Mouse (Mus musculus) forebrain, postnatal 0 days (tissue): Measurements from ENCODE around the gene Gpx4. TPM values are rescaled to one million over a fixed set of nuclear protein-coding genes. Genes with fewer than 3 reads are reported as not detected.

Source experiments
- ATAC-seq: fragments of 200-750 bp; cut with Nextera tagmentation; 2 replicates; pipeline ENCODE4 v1.8.0; 2017; ENCODE audit warnings: mild to moderate bottlenecking, moderate library complexity
- DNase-seq: peaks from one replicate; pipeline ENCODE4 v3.0.0-alpha.2; 2015
- H3K27ac ChIP-seq: fragments of 300-500 bp; sonication (generic); 2 replicates; pipeline ENCODE4 v1.5.1; 2014; ENCODE audit warnings: low read depth, mild to moderate bottlenecking, antibody characterized with exemption, low read length, moderate library complexity, mixed read lengths
- H3K27me3 ChIP-seq: fragments of 300-500 bp; sonication (generic); 2 replicates; pipeline ENCODE4 v1.6.1; 2014; ENCODE audit warnings: mild to moderate bottlenecking, low read length, mixed read lengths; ENCODE audit not compliant: insufficient read depth
- H3K36me3 ChIP-seq: fragments of 300-500 bp; sonication (generic); 2 replicates; pipeline ENCODE4 v1.6.1; 2014; ENCODE audit warnings: mild to moderate bottlenecking, moderate library complexity; ENCODE audit not compliant: insufficient read depth
- H3K4me1 ChIP-seq: fragments of 300-500 bp; sonication (generic); 2 replicates; pipeline ENCODE4 v1.6.1; 2014; ENCODE audit warnings: antibody characterized with exemption; ENCODE audit not compliant: insufficient read depth
- H3K4me2 ChIP-seq: fragments of 300-500 bp; sonication (generic); 2 replicates; pipeline ENCODE4 v1.6.1; 2014; ENCODE audit warnings: low read depth, mild to moderate bottlenecking, moderate library complexity
- H3K4me3 ChIP-seq: fragments of 300-500 bp; sonication (generic); 2 replicates; pipeline ENCODE4 v1.5.1; 2014; ENCODE audit warnings: low read depth, low read length, mixed read lengths
- H3K9ac ChIP-seq: fragments of 300-500 bp; sonication (generic); 2 replicates; pipeline ENCODE4 v1.6.1; 2014; ENCODE audit warnings: mild to moderate bottlenecking
- H3K9me3 ChIP-seq: fragments of 300-500 bp; sonication (generic); 2 replicates; pipeline ENCODE4 v1.6.1; 2016; ENCODE audit warnings: low read length
- CTCF ChIP-seq: sonication (generic); IDR thresholded peaks from 2 replicates; pipeline ENCODE4 v1.5.1; 2016; ENCODE audit warnings: antibody characterized with exemption, control low read depth, low read depth
- WGBS: fragments of 180-500 bp; shearing (Covaris S2); extraction: QIAGEN DNeasy Blood & Tissue Kit; methylation state at CpG from one replicate; pipeline ENCODE4 v1.1.7; 2014; 5-methylcytosine and 5-hydroxymethylcytosine counted together
- polyA plus RNA-seq: library from polyadenylated mRNA; unstranded; fragments of >200 nt; fragmentation: Nextera tagmentation; extraction: Ambion mirVana; gene quantifications from 2 replicates; pipeline ENCODE4 v1.2.1, GENCODE M21; 2015
- total RNA-seq: library from RNA; depleted of rRNA; stranded (reverse); fragments of >200 nt; gene quantifications from 2 replicates; pipeline ENCODE4 v1.2.3, GENCODE M21; 2014; rRNA removed

The Gpx4 gene
- total and polyA plus RNA-seq, 2 experiments from 2014 or later, result 401 to 644 TPM

DNA sequence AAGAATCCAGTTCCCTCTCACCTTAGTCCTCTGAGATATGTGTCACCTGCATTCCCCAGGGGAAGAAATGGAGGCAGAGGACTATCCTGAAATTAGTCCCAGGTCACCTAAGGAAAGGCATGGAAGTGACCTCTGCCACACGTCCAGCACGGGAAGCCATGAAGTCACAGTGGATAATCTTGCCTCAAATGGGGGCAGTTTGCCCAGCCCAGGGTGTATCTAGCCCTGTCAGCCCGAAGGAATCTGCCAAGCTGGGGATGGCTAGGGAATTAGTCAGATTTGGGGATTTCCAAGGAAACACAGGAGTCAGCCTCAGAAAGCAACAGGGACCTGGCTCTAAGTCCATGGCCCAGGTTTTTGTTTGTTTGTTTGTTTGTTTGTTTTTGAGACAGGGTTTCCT lies 57.2 kb downstream of the Gpx4 start:
- Histone ChIP-seq H3K4me2 (no peak overlapping the region), H3K9ac (no peak overlapping the region), H3K4me1 (peaks cover 8% of the 10 kb centered on the region), H3K27me3 (no peaks in the 10 kb centered on the region), H3K4me3 (no peak overlapping the region), H3K27ac (no peak overlapping the region), H3K9me3 (no peaks in the 10 kb centered on the region), H3K36me3 (no peaks in the 10 kb centered on the region)
- TF ChIP-seq CTCF, result no peak
- no peak for ATAC-seq
- DNase-seq, result no peak
- 78% methylated on average over 3 of the region's 3 CpGs for WGBS

DNA sequence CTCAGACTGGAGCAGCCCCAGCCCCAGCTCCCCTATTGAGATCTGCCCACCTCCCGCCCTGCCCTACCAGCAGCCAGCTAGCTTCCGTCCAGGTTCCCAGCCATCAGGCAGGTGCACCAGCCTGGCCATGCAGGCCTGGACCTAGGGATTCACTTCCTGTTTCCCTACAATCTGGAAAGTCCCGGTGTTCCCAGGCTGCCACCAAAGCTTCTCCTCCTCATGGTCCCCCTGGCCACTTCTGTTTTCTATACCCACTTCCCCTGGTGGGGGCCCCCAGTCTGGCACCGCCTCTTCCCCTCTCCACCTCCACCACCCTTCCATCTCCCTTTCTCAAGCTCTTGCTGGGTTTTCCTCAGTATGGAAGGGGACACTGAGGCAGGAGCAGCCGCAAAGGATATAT lies 58.5 kb downstream of the Gpx4 start, which contains the start of gene Sbno2:
Sbno2 (minus strand) TSS at position 112 of the 400 bp plus-strand sequence.
- no peak for TF ChIP-seq CTCF

GRCm38 (mm10) chr10:80105926-80106325 lies 59.0 kb downstream of the Gpx4 start:
- no peak overlapping the region for H3K4me3 ChIP-seq
- H3K36me3 ChIP-seq, result no peaks in the 10 kb centered on the region
- 71% methylated on average over 5 of the region's 5 CpGs for WGBS
- no peak overlapping the region for H3K4me2 ChIP-seq
- no peaks in the 10 kb centered on the region for H3K9me3 ChIP-seq
- DNase-seq (no peak), ATAC-seq (no peak)
- H3K9ac ChIP-seq, result no peak overlapping the region
- TF ChIP-seq CTCF, result no peak
- peaks cover 8% of the 10 kb centered on the region for H3K4me1 ChIP-seq
- H3K27me3 ChIP-seq, result no peaks in the 10 kb centered on the region
- no peak overlapping the region for H3K27ac ChIP-seq

More for the DNA sequence above, 58.5 kb downstream of the Gpx4 start, which contains the start of gene Sbno2:
- Histone ChIP-seq H3K4me1 (peaks cover 8% of the 10 kb centered on the region), H3K9ac (no peak within 1 kb of the TSS), H3K4me3 (no peak within 1 kb of the TSS), H3K4me2 (no peak within 1 kb of the TSS), H3K27me3 (no peaks in the 10 kb centered on the region), H3K27ac (no peak within 1 kb of the TSS), H3K36me3 (no peaks in the 10 kb centered on the region), H3K9me3 (no peaks in the 10 kb centered on the region)
- DNase-seq (no peak), ATAC-seq (no peak)
- WGBS, result 71% methylated on average over 5 of the region's 5 CpGs

Other genes with a start within 250 kb of the Gpx4 start
Only the 30 nearest of the 32 such genes appear.
- gene Misp, start 226.2 kb upstream of the Gpx4 start, total RNA-seq, result 0.24 and 0.77 TPM in 2 replicates
- 0.09 and 0.41 TPM in 2 replicates for gene Misp, start 226.2 kb upstream of the Gpx4 start, polyA plus RNA-seq
- gene Ptbp1, start 192.7 kb upstream of the Gpx4 start, total RNA-seq, result 92.9 and 97.3 TPM in 2 replicates
- gene Ptbp1, start 192.7 kb upstream of the Gpx4 start, polyA plus RNA-seq, result 53.7 and 55.7 TPM in 2 replicates
- gene Prtn3, start 172.7 kb upstream of the Gpx4 start, total RNA-seq, result 4.9 and 7.8 TPM in 2 replicates
- 14.9 and 15.4 TPM in 2 replicates for gene Prtn3, start 172.7 kb upstream of the Gpx4 start, polyA plus RNA-seq
- 427 and 473 TPM in 2 replicates for gene Plppr3, start 172.5 kb upstream of the Gpx4 start, total RNA-seq
- 309 and 328 TPM in 2 replicates for gene Plppr3, start 172.5 kb upstream of the Gpx4 start, polyA plus RNA-seq
- not detected in 2 replicates for gene Elane, start 160.9 kb upstream of the Gpx4 start, total RNA-seq
- gene Elane, start 160.9 kb upstream of the Gpx4 start, polyA plus RNA-seq, result 0.15 TPM in 1 of 2 replicates, not detected in the other
- not detected in 2 replicates for gene Cfd, start 156.3 kb upstream of the Gpx4 start, total RNA-seq
- not detected in 2 replicates for gene Cfd, start 156.3 kb upstream of the Gpx4 start, polyA plus RNA-seq
- 47.0 and 60.9 TPM in 2 replicates for gene Med16, start 138.2 kb upstream of the Gpx4 start, total RNA-seq
- 46.1 and 56.0 TPM in 2 replicates for gene Med16, start 138.2 kb upstream of the Gpx4 start, polyA plus RNA-seq
- gene Gm26602, start 136.3 kb upstream of the Gpx4 start, total RNA-seq, result not detected in 2 replicates
- gene Gm26602, start 136.3 kb upstream of the Gpx4 start, polyA plus RNA-seq, result 34.4 and 39.2 TPM in 2 replicates
- gene Kiss1r, start 130.2 kb upstream of the Gpx4 start, total RNA-seq, result 4.2 and 5.4 TPM in 2 replicates
- 3.4 and 3.6 TPM in 2 replicates for gene Kiss1r, start 130.2 kb upstream of the Gpx4 start, polyA plus RNA-seq
- gene R3hdm4, start 126.0 kb upstream of the Gpx4 start, total RNA-seq, result 117 and 129 TPM in 2 replicates
- gene R3hdm4, start 126.0 kb upstream of the Gpx4 start, polyA plus RNA-seq, result 282 and 333 TPM in 2 replicates
- 7.1 and 7.9 TPM in 2 replicates for gene Arid3a, start 120.1 kb upstream of the Gpx4 start, total RNA-seq
- 1.0 and 2.1 TPM in 2 replicates for gene Arid3a, start 120.1 kb upstream of the Gpx4 start, polyA plus RNA-seq
- gene Wdr18, start 87.0 kb upstream of the Gpx4 start, total RNA-seq, result 58.2 and 84.6 TPM in 2 replicates
- 91.9 and 107 TPM in 2 replicates for gene Wdr18, start 87.0 kb upstream of the Gpx4 start, polyA plus RNA-seq
- gene Grin3b, start 76.5 kb upstream of the Gpx4 start, total RNA-seq, result 0.14 and 0.15 TPM in 2 replicates
- 0.09 and 0.18 TPM in 2 replicates for gene Grin3b, start 76.5 kb upstream of the Gpx4 start, polyA plus RNA-seq
- gene Tmem259, start 62.8 kb upstream of the Gpx4 start, total RNA-seq, result 109 and 129 TPM in 2 replicates
- 25.6 and 26.5 TPM in 2 replicates for gene Tmem259, start 62.8 kb upstream of the Gpx4 start, polyA plus RNA-seq
- gene Cnn2, start 58.6 kb upstream of the Gpx4 start, total RNA-seq, result 19.5 and 28.2 TPM in 2 replicates
- gene Cnn2, start 58.6 kb upstream of the Gpx4 start, polyA plus RNA-seq, result 15.7 and 17.0 TPM in 2 replicates
- 6.1 and 6.2 TPM in 2 replicates for gene Abca7, start 50.7 kb upstream of the Gpx4 start, total RNA-seq
- 1.1 TPM in 2 replicates for gene Abca7, start 50.7 kb upstream of the Gpx4 start, polyA plus RNA-seq
- gene Arhgap45, start 30.5 kb upstream of the Gpx4 start, total RNA-seq, result 2.3 and 2.4 TPM in 2 replicates
- 1.2 and 1.7 TPM in 2 replicates for gene Arhgap45, start 30.5 kb upstream of the Gpx4 start, polyA plus RNA-seq
- 104 and 129 TPM in 2 replicates for gene Polr2e, start 7.4 kb upstream of the Gpx4 start, total RNA-seq
- gene Polr2e, start 7.4 kb upstream of the Gpx4 start, polyA plus RNA-seq, result 168 and 184 TPM in 2 replicates
- 19.2 and 24.2 TPM in 2 replicates for gene Sbno2, start 58.4 kb downstream of the Gpx4 start, total RNA-seq
- gene Sbno2, start 58.4 kb downstream of the Gpx4 start, polyA plus RNA-seq, result 4.6 and 6.8 TPM in 2 replicates
- gene Stk11, start 68.6 kb downstream of the Gpx4 start, total RNA-seq, result 77.2 and 77.8 TPM in 2 replicates
- 13.6 and 14.8 TPM in 2 replicates for gene Stk11, start 68.6 kb downstream of the Gpx4 start, polyA plus RNA-seq
- gene Atp5d, start 91.5 kb downstream of the Gpx4 start, total RNA-seq, result 154 and 193 TPM in 2 replicates
- gene Atp5d, start 91.5 kb downstream of the Gpx4 start, polyA plus RNA-seq, result 633 and 650 TPM in 2 replicates
- gene Cbarp, start 93.7 kb downstream of the Gpx4 start, total RNA-seq, result 114 and 151 TPM in 2 replicates
- 57.5 and 68.2 TPM in 2 replicates for gene Cbarp, start 93.7 kb downstream of the Gpx4 start, polyA plus RNA-seq
- gene Midn, start 101.1 kb downstream of the Gpx4 start, total RNA-seq, result 91.5 and 120 TPM in 2 replicates
- 19.3 and 21.3 TPM in 2 replicates for gene Midn, start 101.1 kb downstream of the Gpx4 start, polyA plus RNA-seq
- 345 and 424 TPM in 2 replicates for gene Cirbp, start 118.8 kb downstream of the Gpx4 start, total RNA-seq
- gene Cirbp, start 118.8 kb downstream of the Gpx4 start, polyA plus RNA-seq, result 834 and 838 TPM in 2 replicates
- 4.2 and 5.0 TPM in 2 replicates for gene 1600002K03Rik, start 125.8 kb downstream of the Gpx4 start, total RNA-seq
- gene 1600002K03Rik, start 125.8 kb downstream of the Gpx4 start, polyA plus RNA-seq, result 5.0 and 6.0 TPM in 2 replicates
- 29.0 and 30.9 TPM in 2 replicates for gene Efna2, start 132.3 kb downstream of the Gpx4 start, total RNA-seq
- 30.6 and 31.3 TPM in 2 replicates for gene Efna2, start 132.3 kb downstream of the Gpx4 start, polyA plus RNA-seq
- 57.6 and 60.7 TPM in 2 replicates for gene Mum1, start 179.3 kb downstream of the Gpx4 start, total RNA-seq
- gene Mum1, start 179.3 kb downstream of the Gpx4 start, polyA plus RNA-seq, result 41.1 and 50.4 TPM in 2 replicates
- gene Ndufs7, start 202.0 kb downstream of the Gpx4 start, total RNA-seq, result 162 and 212 TPM in 2 replicates
- 343 and 394 TPM in 2 replicates for gene Ndufs7, start 202.0 kb downstream of the Gpx4 start, polyA plus RNA-seq
- gene Gamt, start 213.8 kb downstream of the Gpx4 start, total RNA-seq, result 15.2 and 18.2 TPM in 2 replicates
- 20.8 and 21.8 TPM in 2 replicates for gene Gamt, start 213.8 kb downstream of the Gpx4 start, polyA plus RNA-seq
- 120 and 122 TPM in 2 replicates for gene Dazap1, start 214.3 kb downstream of the Gpx4 start, total RNA-seq
- 42.4 and 46.1 TPM in 2 replicates for gene Dazap1, start 214.3 kb downstream of the Gpx4 start, polyA plus RNA-seq